Mouse (Mus musculus) intestine, embryonic 14.5 days (tissue): Measurements from ENCODE around the gene Eno3. TPM values are rescaled to one million over a fixed set of nuclear protein-coding genes. Genes with fewer than 3 reads are reported as not detected.
A peak's percentile ranks its signal among the peaks of the same experiment; 100 is the strongest.

Source experiments
- ATAC-seq: fragments of 200-750 bp; cut with Nextera tagmentation; replicated peaks from 2 replicates; pipeline ENCODE4 v1.8.0; 2017; ENCODE audit warnings: low read depth, moderate number of reproducible peaks, moderate TSS enrichment, moderate library complexity; ENCODE audit not compliant: low FRiP score, low TSS enrichment
- DNase-seq: peaks from one replicate; pipeline ENCODE4 v3.0.0-alpha.2; 2018; ENCODE audit warnings: low spot score
- H3K27ac ChIP-seq: fragments of 300-500 bp; sonication (generic); 2 replicates; pipeline ENCODE4 v1.5.1; 2014; ENCODE audit warnings: low read depth, mild to moderate bottlenecking, control low read depth
- H3K27me3 ChIP-seq: fragments of 300-500 bp; sonication (generic); replicated peaks from 2 replicates; pipeline ENCODE4 v1.6.1; 2014; ENCODE audit warnings: low read length, control low read depth; ENCODE audit not compliant: control insufficient read depth, insufficient read depth
- H3K36me3 ChIP-seq: fragments of 300-500 bp; sonication (generic); 2 replicates; pipeline ENCODE4 v1.6.1; 2014; ENCODE audit warnings: low read length, control low read depth; ENCODE audit not compliant: control insufficient read depth, insufficient read depth
- H3K4me1 ChIP-seq: fragments of 300-500 bp; sonication (generic); replicated peaks from 2 replicates; pipeline ENCODE4 v1.6.1; 2014; ENCODE audit warnings: low read length, control low read depth, mixed read lengths; ENCODE audit not compliant: control insufficient read depth, insufficient read depth
- H3K4me2 ChIP-seq: fragments of 300-500 bp; sonication (generic); 2 replicates; pipeline ENCODE4 v1.6.1; 2014; ENCODE audit warnings: low read length
- H3K4me3 ChIP-seq: fragments of 300-500 bp; sonication (generic); 2 replicates; pipeline ENCODE4 v1.5.1; 2014; ENCODE audit warnings: low read depth, low read length, control low read depth, mixed read lengths
- H3K9ac ChIP-seq: fragments of 300-500 bp; sonication (generic); 2 replicates; pipeline ENCODE4 v1.6.1; 2014; ENCODE audit warnings: mild to moderate bottlenecking, low read length
- H3K9me3 ChIP-seq: fragments of 300-500 bp; sonication (generic); 2 replicates; pipeline ENCODE4 v1.6.1; 2016; ENCODE audit warnings: low read length, control low read depth; ENCODE audit not compliant: control insufficient read depth
- WGBS: fragments of 180-500 bp; shearing (Covaris S2); extraction: QIAGEN DNeasy Blood & Tissue Kit; methylation state at CpG from one replicate; pipeline ENCODE4 v1.1.7; 2014; 5-methylcytosine and 5-hydroxymethylcytosine counted together
- polyA plus RNA-seq: library from polyadenylated mRNA; unstranded; fragments of >200 nt; fragmentation: Nextera tagmentation; extraction: Ambion mirVana; gene quantifications from 2 replicates; pipeline ENCODE4 v1.2.1, GENCODE M21; 2014

Eno3 gene
- polyA plus RNA-seq, 1 experiment from 2014 or later: 13.5 TPM

DNA sequence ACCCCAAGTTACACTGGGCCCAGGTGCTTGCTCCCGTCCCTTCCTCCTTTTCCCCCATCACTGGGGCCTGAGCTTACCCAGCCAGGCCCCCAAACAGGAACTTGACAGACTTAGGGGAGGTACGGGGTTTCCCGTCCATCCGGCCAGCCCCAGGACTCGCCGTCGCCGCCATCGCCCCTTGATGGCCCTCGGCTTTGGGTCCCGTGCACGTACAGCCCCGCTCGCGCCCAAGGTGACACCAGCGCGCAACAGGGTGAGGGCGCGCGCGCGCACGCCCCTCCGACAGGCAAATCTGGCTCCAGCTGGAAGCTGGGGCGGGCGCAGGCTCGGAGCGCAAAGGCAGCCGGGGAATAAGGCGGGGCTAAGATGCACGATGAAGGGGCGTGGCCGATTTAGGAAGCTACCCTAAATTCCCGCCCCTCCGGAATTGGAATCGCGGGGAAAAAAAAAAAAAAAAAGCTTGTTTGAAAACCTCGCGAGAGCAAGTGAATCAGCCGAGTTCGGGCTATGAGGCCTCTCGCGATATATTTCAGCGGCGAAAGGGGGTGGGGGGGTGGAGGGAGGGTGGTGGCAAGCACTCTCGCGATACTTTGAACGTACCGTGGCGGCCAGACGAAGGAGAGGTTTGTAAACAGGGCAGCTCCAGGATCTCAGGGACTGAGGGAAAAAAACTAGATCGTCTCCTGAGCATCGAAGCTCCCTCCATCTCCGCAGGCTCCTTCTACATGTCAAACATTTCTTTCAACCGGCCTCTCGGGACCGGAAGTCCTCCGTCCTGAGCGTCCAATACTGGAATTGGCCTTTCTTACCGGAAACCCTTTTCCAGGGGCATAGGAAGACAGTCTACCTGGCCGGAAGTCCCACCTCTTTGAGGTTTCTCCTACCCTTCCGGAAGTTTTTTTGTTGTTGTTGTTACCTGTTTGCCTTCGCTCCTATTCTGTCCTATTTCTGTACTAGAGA is 10.0 kb upstream of the Eno3 start, which contains the start of the genes Rnf167 and Slc25a11:
Gene Rnf167 (plus strand): TSS at position 545 of the 960 bp plus-strand sequence.
Gene Slc25a11 (minus strand): TSS at position 789 of the 960 bp plus-strand sequence.
- Histone ChIP-seq H3K9me3 (no peaks in the 10 kb centered on the region), H3K36me3 (peaks cover 62% of the 10 kb centered on the region), H3K9ac (peak within 1 kb of the TSS; percentile 82), H3K4me3 (peak within 1 kb of the TSS; percentile 77), H3K4me1 (peaks cover 43% of the 10 kb centered on the region), H3K4me2 (peak within 1 kb of the TSS; percentile 99), H3K27me3 (no peaks in the 10 kb centered on the region), H3K27ac (peak within 1 kb of the TSS; percentile 96)
- DNase-seq (peak; percentile 97), ATAC-seq (peak; percentile 82)
- WGBS: under 1% methylated on average over 63 of the region's 63 CpGs

DNA sequence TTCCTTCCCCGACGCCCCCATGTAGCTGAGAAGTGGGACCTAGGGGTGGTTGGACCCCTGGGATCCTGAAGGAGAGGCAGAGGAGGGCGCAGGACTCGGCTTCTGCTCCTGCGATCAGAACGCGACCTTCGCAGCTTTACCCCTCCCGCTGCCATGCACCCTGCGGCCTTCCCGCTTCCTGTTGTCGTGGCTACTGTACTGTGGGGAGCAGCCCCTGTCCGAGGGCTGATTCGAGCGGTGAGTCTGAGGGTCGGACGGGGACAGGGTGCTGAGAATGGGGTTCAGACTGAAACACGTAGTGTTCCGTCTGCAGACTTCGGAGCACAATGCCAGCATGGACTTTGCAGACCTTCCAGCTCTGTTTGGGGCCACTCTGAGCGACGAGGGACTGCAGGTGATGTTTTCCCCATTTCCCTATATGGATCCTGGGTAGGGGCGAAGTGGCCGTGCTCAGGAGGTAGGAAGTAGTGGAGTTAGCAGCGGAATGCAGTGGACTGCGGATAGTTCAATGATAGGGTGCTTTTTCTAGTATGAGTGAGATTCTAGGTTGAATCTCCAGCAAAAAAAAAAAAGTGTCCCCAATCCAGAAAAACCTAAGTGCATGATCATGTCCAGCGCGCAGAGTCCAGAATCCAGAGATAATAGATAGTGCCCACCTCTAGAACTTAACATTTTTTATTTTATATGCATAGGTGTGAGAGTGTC is 9.1 kb upstream of the Eno3 start:
- peak overlapping the region; percentile 77 for H3K4me3 ChIP-seq
- 4% methylated on average over 28 of the region's 28 CpGs for WGBS
- H3K27me3 ChIP-seq: no peaks in the 10 kb centered on the region
- DNase-seq: peak; percentile 72
- no peaks in the 10 kb centered on the region for H3K9me3 ChIP-seq
- peak overlapping the region; percentile 96 for H3K27ac ChIP-seq
- peaks cover 71% of the 10 kb centered on the region for H3K36me3 ChIP-seq
- H3K4me1 ChIP-seq: peaks cover 51% of the 10 kb centered on the region
- H3K9ac ChIP-seq: peak overlapping the region; percentile 72
- H3K4me2 ChIP-seq: peak overlapping the region; percentile 99
- ATAC-seq: peak; percentile 25

DNA sequence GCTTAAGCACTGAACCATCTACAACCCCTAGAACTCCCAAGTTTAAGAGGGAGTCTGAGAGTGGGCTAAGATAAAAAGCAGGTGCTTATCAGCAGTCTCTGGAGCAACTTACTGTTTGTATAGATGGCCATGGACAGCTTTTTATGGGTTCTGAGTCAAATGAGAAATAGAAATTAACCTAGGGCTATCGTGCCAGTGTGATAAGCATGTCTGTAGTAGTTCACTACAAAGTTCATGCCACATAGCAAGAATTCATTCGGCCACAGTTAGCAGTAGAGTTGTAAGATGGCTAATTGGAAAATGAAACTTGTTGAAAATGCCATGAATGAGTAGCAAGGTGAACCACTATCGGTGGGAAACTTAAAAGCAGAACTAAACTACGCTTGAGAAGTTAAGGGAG is 8.5 kb upstream of the Eno3 start:
- WGBS: 72% methylated on average over 4 of the region's 4 CpGs
- Histone ChIP-seq H3K9me3 (no peaks in the 10 kb centered on the region), H3K36me3 (peaks cover 73% of the 10 kb centered on the region), H3K4me3 (peak overlapping the region; percentile 77), H3K9ac (peak overlapping the region; percentile 72), H3K4me2 (peak overlapping the region; percentile 99), H3K27ac (peak overlapping the region; percentile 96; the same call in 1 of the 2 replicates), H3K4me1 (peaks cover 51% of the 10 kb centered on the region), H3K27me3 (no peaks in the 10 kb centered on the region)
- DNase-seq (no peak), ATAC-seq (no peak)

DNA sequence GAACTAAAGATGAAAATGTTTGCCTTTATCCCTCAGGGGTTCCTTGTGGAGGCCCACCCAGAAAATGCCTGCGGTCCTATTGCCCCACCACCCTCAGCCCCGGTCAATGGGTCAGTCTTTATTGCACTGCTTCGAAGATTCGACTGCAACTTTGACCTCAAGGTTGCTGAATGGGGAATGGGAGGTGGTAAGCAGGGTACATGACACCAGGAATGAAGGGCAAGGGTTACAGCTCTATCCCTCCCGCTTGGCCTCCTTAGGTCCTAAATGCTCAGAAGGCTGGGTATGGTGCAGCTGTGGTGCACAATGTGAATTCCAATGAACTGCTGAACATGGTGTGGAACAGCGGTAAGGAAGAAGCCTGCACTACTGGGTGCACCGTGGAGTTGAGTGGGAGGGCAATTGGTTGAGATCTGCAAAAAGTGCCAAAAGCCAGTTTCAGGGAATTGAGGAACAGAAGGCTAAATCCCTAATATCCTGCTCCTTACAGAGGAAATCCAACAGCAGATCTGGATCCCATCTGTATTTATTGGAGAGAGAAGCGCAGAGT is 7.7 kb upstream of the Eno3 start:
- WGBS: 75% methylated on average over 8 of the region's 8 CpGs
- Histone ChIP-seq H3K27me3 (no peaks in the 10 kb centered on the region), H3K9me3 (no peaks in the 10 kb centered on the region), H3K36me3 (peaks cover 65% of the 10 kb centered on the region), H3K9ac (no peak overlapping the region; the same call in 1 of the 2 replicates), H3K4me2 (peak overlapping the region; percentile 99), H3K4me1 (peaks cover 51% of the 10 kb centered on the region), H3K27ac (peak overlapping the region; percentile 18; the same call in 1 of the 2 replicates), H3K4me3 (no peak overlapping the region; the same call in 1 of the 2 replicates)
- ATAC-seq (no peak), DNase-seq (no peak)

DNA sequence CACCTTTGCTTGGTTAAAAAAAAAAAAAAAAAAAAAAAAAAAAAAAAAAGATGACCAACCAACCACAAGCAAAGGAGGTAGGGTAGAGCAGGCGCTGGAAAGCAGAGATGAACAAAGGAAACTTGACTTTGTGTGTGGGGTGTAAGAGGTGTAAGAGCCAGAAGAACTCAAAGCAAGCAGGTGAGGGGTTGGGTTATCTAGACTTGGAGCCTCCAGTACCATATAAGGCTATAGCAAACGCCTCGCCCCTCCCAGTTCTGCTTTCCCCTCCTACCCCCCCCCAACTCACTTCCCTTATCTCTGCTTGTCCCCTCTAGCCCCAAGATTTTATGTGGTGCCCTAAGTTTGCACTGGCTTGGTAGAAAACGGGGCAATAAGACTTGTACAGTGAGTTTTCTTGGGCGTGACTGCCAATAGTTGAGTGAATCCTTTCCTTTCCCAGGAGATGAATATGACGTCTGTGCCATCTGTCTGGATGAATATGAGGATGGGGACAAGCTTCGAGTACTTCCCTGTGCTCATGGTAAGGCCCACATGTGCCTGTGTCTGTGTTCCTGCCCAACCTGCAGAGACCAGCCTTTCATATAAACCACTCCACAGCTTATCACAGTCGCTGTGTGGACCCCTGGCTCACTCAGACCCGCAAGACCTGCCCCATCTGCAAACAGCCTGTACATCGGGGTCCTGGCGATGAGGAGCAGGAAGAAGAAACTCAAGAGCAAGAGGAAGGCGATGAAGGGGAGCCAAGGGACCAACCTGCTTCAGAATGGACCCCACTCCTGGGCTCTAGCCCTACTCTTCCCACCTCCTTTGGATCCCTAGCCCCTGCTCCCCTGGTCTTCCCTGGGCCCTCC is 6.5 kb upstream of the Eno3 start:
- H3K4me3 ChIP-seq: no peak overlapping the region

DNA sequence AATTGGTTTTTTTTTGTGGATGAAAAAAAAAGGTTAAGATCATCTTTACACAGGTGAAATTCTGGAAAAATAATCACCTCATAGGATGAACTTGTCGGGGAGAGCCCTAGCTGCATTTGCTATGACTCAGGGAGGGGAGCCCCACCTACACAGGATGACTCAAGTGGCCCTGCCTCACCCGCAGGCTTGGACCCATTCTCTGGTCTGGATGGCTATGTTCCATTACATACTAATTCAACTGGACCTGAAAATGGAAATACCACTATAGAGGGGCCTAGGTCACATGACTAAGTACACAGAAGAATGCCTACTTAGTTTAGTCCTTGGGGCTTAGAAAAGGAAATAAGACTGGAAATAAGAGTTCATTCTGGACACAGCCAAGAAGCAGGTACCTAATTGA is 5.6 kb upstream of the Eno3 start:
- no peak overlapping the region for H3K9ac ChIP-seq
- H3K4me2 ChIP-seq: peak overlapping the region; percentile 98
- H3K4me3 ChIP-seq: 0 out of 2 replicates have a peak overlapping the region, but pooled peaks have one; percentile 100
- no peaks in the 10 kb centered on the region for H3K27me3 ChIP-seq
- no peaks in the 10 kb centered on the region for H3K9me3 ChIP-seq
- H3K36me3 ChIP-seq: peaks cover 50% of the 10 kb centered on the region
- H3K4me1 ChIP-seq: peaks cover 46% of the 10 kb centered on the region
- DNase-seq (no peak), ATAC-seq (no peak)
- 59% methylated on average over 2 of the region's 2 CpGs for WGBS
- 0 out of 2 replicates have a peak overlapping the region, but pooled peaks have one; percentile 9 for H3K27ac ChIP-seq

More for the DNA sequence above, 6.5 kb upstream of the Eno3 start:
- H3K27ac ChIP-seq: peak overlapping the region; percentile 9; the same call in 1 of the 2 replicates
- H3K36me3 ChIP-seq: peaks cover 52% of the 10 kb centered on the region
- WGBS: 78% methylated on average over 12 of the region's 12 CpGs
- peaks cover 49% of the 10 kb centered on the region for H3K4me1 ChIP-seq
- no peak for DNase-seq
- H3K4me2 ChIP-seq: peak overlapping the region; percentile 98
- no peaks in the 10 kb centered on the region for H3K9me3 ChIP-seq
- ATAC-seq: no peak
- 0 out of 2 replicates have a peak overlapping the region, but pooled peaks have one; percentile 16 for H3K9ac ChIP-seq
- no peaks in the 10 kb centered on the region for H3K27me3 ChIP-seq

DNA sequence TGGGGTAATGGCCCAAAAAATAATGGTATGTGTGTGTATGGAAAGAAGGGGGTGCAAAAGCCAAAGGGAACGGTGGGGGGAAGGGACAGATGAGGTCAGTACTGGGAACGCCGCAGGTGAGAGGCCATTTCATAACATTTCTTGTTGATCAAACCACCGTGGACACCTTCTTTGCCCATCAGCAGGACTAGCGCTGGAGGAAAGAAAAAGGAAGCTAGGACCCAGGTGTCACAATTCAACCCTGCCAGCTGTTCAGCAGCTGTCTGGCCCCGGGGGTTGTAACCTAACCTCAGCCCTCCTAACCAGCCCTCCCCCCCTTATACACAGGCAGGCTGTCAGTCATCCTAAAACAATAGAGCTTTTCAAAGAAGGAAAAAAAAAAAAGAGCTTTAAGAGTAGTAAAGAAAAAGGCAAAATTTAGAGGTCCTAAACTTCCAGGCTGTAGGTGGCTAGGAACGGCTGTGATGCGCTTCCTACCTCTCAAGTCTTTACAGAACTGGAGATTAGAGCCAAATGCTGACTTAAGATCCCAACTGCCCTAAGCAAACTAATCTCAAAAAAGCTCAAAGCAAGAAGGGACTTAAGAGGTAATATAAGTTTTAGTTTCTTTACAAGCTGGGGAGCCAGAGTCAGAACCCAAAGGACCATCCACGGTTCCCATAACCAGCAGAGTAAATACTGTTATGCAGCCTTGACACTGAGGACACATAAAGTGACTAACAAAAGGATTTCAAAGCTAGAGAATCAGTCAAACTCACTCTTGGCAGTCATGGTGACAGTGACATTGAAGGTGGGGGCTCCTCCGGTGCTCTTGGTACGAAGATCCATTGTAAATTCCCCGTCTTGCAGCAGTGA is 4.7 kb upstream of the Eno3 start:
- Histone ChIP-seq H3K9ac (peak overlapping the region; percentile 99), H3K9me3 (no peaks in the 10 kb centered on the region), H3K4me2 (peak overlapping the region; percentile 98), H3K4me1 (peaks cover 54% of the 10 kb centered on the region), H3K27ac (peak overlapping the region; percentile 98; the same call in 1 of the 2 replicates), H3K36me3 (peaks cover 50% of the 10 kb centered on the region), H3K4me3 (peak overlapping the region; percentile 100), H3K27me3 (no peaks in the 10 kb centered on the region)
- ATAC-seq: no peak
- 64% methylated on average over 12 of the region's 12 CpGs for WGBS
- DNase-seq: no peak
